Mouse (Mus musculus): ENCODE measurements around the gene Chst4. TPM values are rescaled to one million over a fixed set of nuclear protein-coding genes. Genes with fewer than 3 reads are reported as not detected.
A peak's percentile ranks its signal among the peaks of the same experiment; 100 is the strongest.
"Not testable (repeated sequence)": the region's sequence is repeated elsewhere in the genome, so short reads cannot be mapped to it uniquely, and the experiment has no call there.

Chst4 gene
- polyA plus RNA-seq, 1 experiment from 2014 or later, result not detected

- H3K9me3 ChIP-seq, result no peaks in the 10 kb centered on the region
- no peak overlapping the region for H3K27ac ChIP-seq
- no peak for ATAC-seq (ENCODE audit: low FRiP score)
- H3K4me2 ChIP-seq, result no peak overlapping the region
- no peaks in the 10 kb centered on the region for H3K27me3 ChIP-seq
- H3K4me1 ChIP-seq (replicated peaks), result no peaks in the 10 kb centered on the region
- no peaks in the 10 kb centered on the region for H3K36me3 ChIP-seq
- H3K4me3 ChIP-seq, result no peak overlapping the region
- WGBS, result 87% methylated on average over 4 of the region's 4 CpGs
- no peak overlapping the region for H3K9ac ChIP-seq
Observed at GRCm38 (mm10) chr8:110040509-110040908, 969 bp upstream of the Chst4 start.

- Histone ChIP-seq H3K27ac (no peak overlapping the region), H3K27me3 (no peaks in the 10 kb centered on the region), H3K36me3 (no peaks in the 10 kb centered on the region), H3K9ac (no peak overlapping the region), H3K4me2 (no peak overlapping the region), H3K9me3 (no peaks in the 10 kb centered on the region), H3K4me1 (replicated peaks) (0 out of 2 replicates have a peak, but pooled peaks cover under 1% of the 10 kb centered on the region), H3K4me3 (no peak overlapping the region)
- no peak for ATAC-seq (ENCODE audit: low FRiP score)
- 44% methylated on average over 7 of the region's 7 CpGs for WGBS
Observed at GRCm38 (mm10) chr8:110039216-110039615, 324 bp downstream of the Chst4 start.

GRCm38 (mm10) chr8:110036156-110036555, 3.4 kb downstream of the Chst4 start:
- Histone ChIP-seq H3K9me3 (no peaks in the 10 kb centered on the region), H3K36me3 (no peaks in the 10 kb centered on the region), H3K4me3 (no peak overlapping the region), H3K4me2 (no peak overlapping the region), H3K9ac (no peak overlapping the region), H3K27ac (no peak overlapping the region), H3K4me1 (replicated peaks) (peaks cover 6% of the 10 kb centered on the region), H3K27me3 (no peaks in the 10 kb centered on the region)
- 70% methylated on average over 2 of the region's 2 CpGs for WGBS
- ATAC-seq (ENCODE audit: low FRiP score), result no peak

- H3K9ac ChIP-seq, result no peak overlapping the region
- no peaks in the 10 kb centered on the region for H3K27me3 ChIP-seq
- H3K9me3 ChIP-seq, result no peaks in the 10 kb centered on the region
- peaks cover 6% of the 10 kb centered on the region for H3K4me1 ChIP-seq (replicated peaks)
- no peaks in the 10 kb centered on the region for H3K36me3 ChIP-seq
- WGBS, result 50% methylated on average over 4 of the region's 4 CpGs
- no peak overlapping the region for H3K4me3 ChIP-seq
- H3K27ac ChIP-seq, result no peak overlapping the region
- H3K4me2 ChIP-seq, result no peak overlapping the region
- no peak for ATAC-seq (ENCODE audit: low FRiP score)
Observed at GRCm38 (mm10) chr8:110034331-110034730, 5.2 kb downstream of the Chst4 start.

GRCm38 (mm10) chr8:110033771-110034170, 5.8 kb downstream of the Chst4 start:
- not testable (repeated sequence) for H3K36me3 ChIP-seq; H3K27ac ChIP-seq; H3K4me3 ChIP-seq; H3K4me2 ChIP-seq; ATAC-seq (ENCODE audit: low FRiP score); H3K4me1 ChIP-seq (replicated peaks); H3K9ac ChIP-seq; H3K9me3 ChIP-seq; H3K27me3 ChIP-seq
- 32% methylated on average over 8 of the region's 8 CpGs for WGBS

- no peak overlapping the region for H3K9ac ChIP-seq
- no peak overlapping the region for H3K27ac ChIP-seq
- H3K9me3 ChIP-seq, result no peaks in the 10 kb centered on the region
- H3K36me3 ChIP-seq, result no peaks in the 10 kb centered on the region
- H3K4me1 ChIP-seq (replicated peaks), result no peaks in the 10 kb centered on the region
- ATAC-seq (ENCODE audit: low FRiP score), result no peak
- no peak overlapping the region for H3K4me3 ChIP-seq
- WGBS, result 95% methylated on average over 10 of the region's 10 CpGs
- no peak overlapping the region for H3K4me2 ChIP-seq
- no peaks in the 10 kb centered on the region for H3K27me3 ChIP-seq
Observed at GRCm38 (mm10) chr8:110022768-110023344, 16.7 kb downstream of the Chst4 start.

GRCm38 (mm10) chr8:110022081-110022480, 17.5 kb downstream of the Chst4 start:
- Histone ChIP-seq H3K27ac (no peak overlapping the region), H3K36me3 (no peaks in the 10 kb centered on the region), H3K4me2 (no peak overlapping the region), H3K9ac (no peak overlapping the region), H3K4me3 (no peak overlapping the region), H3K9me3 (no peaks in the 10 kb centered on the region), H3K4me1 (replicated peaks) (no peaks in the 10 kb centered on the region), H3K27me3 (no peaks in the 10 kb centered on the region)
- ATAC-seq (ENCODE audit: low FRiP score), result no peak
- WGBS, result 70% methylated on average over 6 of the region's 6 CpGs

- H3K4me2 ChIP-seq, result no peak overlapping the region
- H3K27me3 ChIP-seq, result peaks cover 2% of the 10 kb centered on the region; the same call in 1 of the 2 replicates
- 33% methylated on average over 5 of the region's 5 CpGs for WGBS
- H3K9me3 ChIP-seq, result no peaks in the 10 kb centered on the region
- H3K4me3 ChIP-seq, result no peak overlapping the region
- no peaks in the 10 kb centered on the region for H3K36me3 ChIP-seq
- H3K27ac ChIP-seq, result no peak overlapping the region
- H3K4me1 ChIP-seq (replicated peaks), result peaks cover 10% of the 10 kb centered on the region
- H3K9ac ChIP-seq, result no peak overlapping the region
- no peak for ATAC-seq (ENCODE audit: low FRiP score)
Observed at GRCm38 (mm10) chr8:110010868-110011267, 28.7 kb downstream of the Chst4 start.

GRCm38 (mm10) chr8:110008995-110009446, 30.5 kb downstream of the Chst4 start:
- peaks cover 10% of the 10 kb centered on the region for H3K4me1 ChIP-seq (replicated peaks)
- H3K36me3 ChIP-seq, result no peaks in the 10 kb centered on the region
- WGBS, result 73% methylated on average over 8 of the region's 8 CpGs
- H3K9me3 ChIP-seq, result no peaks in the 10 kb centered on the region
- peaks cover 2% of the 10 kb centered on the region; the same call in 1 of the 2 replicates for H3K27me3 ChIP-seq
- no peak for ATAC-seq (ENCODE audit: low FRiP score)
- H3K27ac ChIP-seq, result no peak overlapping the region
- H3K4me3 ChIP-seq, result no peak overlapping the region
- no peak overlapping the region for H3K4me2 ChIP-seq
- H3K9ac ChIP-seq, result no peak overlapping the region

GRCm38 (mm10) chr8:110008228-110008994, 31.1 kb downstream of the Chst4 start:
- WGBS, result 89% methylated on average over 25 of the region's 26 CpGs

GRCm38 (mm10) chr8:110006312-110007023, 33.1 kb downstream of the Chst4 start:
- no peak overlapping the region for H3K4me3 ChIP-seq
- WGBS, result 52% methylated on average over 17 of the region's 17 CpGs

More at GRCm38 (mm10) chr8:110008228-110008994, 31.1 kb downstream of the Chst4 start:
- H3K9me3 ChIP-seq, result no peaks in the 10 kb centered on the region
- H3K27ac ChIP-seq, result no peak overlapping the region
- H3K4me1 ChIP-seq (replicated peaks), result peaks cover 10% of the 10 kb centered on the region
- no peaks in the 10 kb centered on the region for H3K36me3 ChIP-seq
- H3K4me2 ChIP-seq, result no peak overlapping the region
- H3K27me3 ChIP-seq, result peaks cover 2% of the 10 kb centered on the region; the same call in 1 of the 2 replicates
- H3K4me3 ChIP-seq, result no peak overlapping the region
- no peak for ATAC-seq (ENCODE audit: low FRiP score)
- no peak overlapping the region for H3K9ac ChIP-seq

GRCm38 (mm10) chr8:110004300-110004699, 35.2 kb downstream of the Chst4 start:
- ATAC-seq (ENCODE audit: low FRiP score), result no peak
- H3K4me2 ChIP-seq, result no peak overlapping the region

More at GRCm38 (mm10) chr8:110006312-110007023, 33.1 kb downstream of the Chst4 start:
- Histone ChIP-seq H3K4me2 (no peak overlapping the region), H3K27me3 (0 out of 2 replicates have a peak, but pooled peaks cover under 1% of the 10 kb centered on the region), H3K36me3 (no peaks in the 10 kb centered on the region), H3K9me3 (no peaks in the 10 kb centered on the region), H3K9ac (0 out of 2 replicates have a peak overlapping the region, but pooled peaks have one; percentile 24), H3K4me1 (replicated peaks) (peaks cover 10% of the 10 kb centered on the region), H3K27ac (peak overlapping the region; percentile 79)
- ATAC-seq (ENCODE audit: low FRiP score), result peak; percentile 79

More at GRCm38 (mm10) chr8:110004300-110004699, 35.2 kb downstream of the Chst4 start:
- Histone ChIP-seq H3K4me3 (no peak overlapping the region), H3K4me1 (replicated peaks) (peaks cover 10% of the 10 kb centered on the region), H3K9ac (no peak overlapping the region), H3K9me3 (no peaks in the 10 kb centered on the region), H3K36me3 (no peaks in the 10 kb centered on the region), H3K27me3 (no peaks in the 10 kb centered on the region), H3K27ac (no peak overlapping the region)
- WGBS, result 85% methylated on average over 5 of the region's 5 CpGs
